Mouse (Mus musculus) c-Kit-positive CD71-positive TER-119-negative erythroid progenitor cells, embryonic 14.5 days (primary cell): ENCODE results near the gene Kdelc1.

Experiments
- DNase-seq: peaks from one replicate; pipeline ENCODE4 v3.0.0-alpha.2; 2013; ENCODE audit warnings: low read depth

Kdelc1 gene

DNA sequence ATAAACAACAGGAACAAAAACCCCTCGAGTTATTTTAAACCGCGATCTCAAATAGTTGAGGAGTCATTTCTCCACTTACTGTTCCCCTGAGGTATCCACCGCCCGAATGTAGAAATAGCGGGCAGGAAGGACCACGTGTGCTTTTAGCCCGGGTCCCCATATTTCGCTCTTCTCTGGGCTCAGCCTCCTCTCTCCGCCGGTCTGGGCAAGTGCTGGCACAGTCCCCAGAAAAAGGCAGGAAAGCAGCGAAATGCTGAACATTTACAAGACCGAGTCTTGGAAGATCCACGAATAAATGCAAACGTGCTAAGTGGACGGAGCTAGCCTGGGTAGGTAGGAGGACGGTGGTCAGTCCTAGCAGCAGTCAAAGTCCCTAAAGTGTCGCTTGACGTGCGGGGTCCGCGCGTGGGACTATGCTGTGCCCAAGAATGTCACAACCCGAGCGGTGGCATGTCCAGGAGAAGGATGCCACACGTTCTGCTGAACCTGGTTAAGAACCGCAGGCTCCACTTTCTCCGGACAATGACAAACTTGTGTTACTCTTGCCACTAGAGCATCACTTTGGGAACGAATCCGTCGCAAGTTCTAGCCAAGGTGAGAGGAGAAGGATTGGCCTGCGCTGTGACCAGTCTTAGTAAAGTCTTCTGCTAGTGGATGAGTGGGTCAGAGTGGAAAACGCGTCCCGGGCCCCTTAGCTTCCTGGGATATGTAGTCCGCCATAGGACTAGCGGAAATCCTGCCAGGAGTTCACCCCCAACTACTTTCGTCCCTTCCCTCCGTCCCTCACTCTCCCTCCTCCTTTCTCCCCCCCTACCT, at the start of gene Kdelc1, which contains the start of gene Bivm:
TSS of gene Kdelc1 (minus strand) at position 570 of the 816 bp plus-strand sequence.
TSS of gene Bivm (plus strand) at position 719 of the 816 bp plus-strand sequence.
- DNase-seq: peak; percentile 86

DNA sequence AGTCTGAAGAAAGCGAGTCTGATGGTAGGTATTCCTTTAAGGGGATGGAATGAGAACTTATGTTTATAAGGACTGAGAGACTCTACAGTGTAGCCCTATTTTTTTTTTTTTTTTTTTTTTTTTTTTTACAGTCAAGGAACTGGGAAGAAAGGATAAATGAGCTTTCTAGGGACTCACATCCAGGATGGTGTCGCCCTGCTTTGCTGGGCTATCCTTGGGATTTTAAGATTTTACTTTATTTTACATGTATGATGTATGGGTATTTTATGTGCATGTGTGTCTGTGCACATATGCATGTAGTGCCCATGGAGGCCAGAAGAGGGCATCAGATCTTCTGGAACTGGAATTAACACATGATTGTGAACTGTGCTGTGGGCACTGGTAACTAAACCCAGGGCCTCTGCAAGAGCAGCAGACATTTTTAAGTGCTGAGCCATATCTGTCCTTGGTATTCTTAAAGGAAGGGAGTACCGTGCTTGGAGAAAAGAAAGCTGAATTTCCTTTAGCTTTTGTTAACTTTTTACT, 49.3 kb upstream of the Kdelc1 start:
- no peak for DNase-seq

DNA sequence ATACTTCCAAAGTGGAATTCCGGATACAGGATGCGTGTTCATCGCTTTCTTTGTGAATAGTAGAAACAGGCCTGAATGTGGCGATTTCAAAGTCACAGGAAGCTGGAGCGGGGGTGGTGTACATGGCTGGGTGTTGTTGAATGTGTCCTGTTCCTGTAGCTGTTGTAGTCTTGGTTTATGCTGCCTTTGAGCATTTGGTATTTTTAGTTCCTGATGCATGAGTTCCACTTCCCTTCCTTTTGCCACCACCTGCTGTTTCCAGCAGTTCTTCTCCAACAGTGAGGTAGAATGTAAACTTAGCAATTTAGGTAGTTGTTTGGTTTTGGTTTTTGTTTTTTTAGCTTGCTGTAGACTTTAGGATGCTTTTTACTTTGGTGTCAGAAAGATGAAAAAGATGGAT, 43.8 kb upstream of the Kdelc1 start:
- no peak for DNase-seq

DNA sequence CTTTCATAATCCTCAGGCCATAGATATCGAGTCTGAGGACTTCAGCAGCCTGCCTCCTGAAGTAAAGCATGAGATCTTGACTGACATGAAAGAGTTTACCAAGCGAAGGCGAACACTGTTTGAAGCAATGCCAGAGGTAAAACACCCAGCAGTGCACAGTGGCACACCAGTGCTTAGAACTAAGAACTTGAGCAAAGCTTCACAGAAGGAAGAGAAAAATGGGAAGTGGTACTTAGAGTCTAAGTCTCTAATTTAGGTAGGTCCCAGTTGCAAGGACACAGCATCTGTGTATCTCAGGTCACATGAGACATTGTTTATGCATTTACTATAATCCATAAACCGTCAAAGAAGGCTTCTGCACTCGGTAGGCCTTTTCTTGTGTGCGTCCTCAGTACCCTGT, 43.2 kb upstream of the Kdelc1 start:
- DNase-seq: no peak

DNA sequence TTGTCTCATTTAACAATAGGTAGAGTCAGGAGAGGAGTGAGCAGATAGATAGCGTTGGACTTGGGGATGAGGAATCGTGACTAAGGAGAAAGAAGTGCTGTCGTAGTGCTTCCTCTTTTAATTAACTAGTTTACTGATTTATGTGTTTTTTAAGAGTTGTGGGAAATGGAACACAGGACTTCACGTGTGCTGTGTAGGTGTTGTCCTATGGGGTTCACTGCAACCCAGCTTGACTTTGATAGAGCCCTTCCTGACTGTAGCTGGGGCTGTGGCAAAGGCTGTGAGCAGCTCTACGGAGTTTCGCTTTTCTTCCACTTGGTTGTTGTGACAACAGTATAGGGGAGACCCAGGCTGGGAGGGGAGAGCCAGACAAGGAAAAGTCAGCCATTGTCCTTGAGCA, 39.7 kb upstream of the Kdelc1 start:
- DNase-seq: no peak

DNA sequence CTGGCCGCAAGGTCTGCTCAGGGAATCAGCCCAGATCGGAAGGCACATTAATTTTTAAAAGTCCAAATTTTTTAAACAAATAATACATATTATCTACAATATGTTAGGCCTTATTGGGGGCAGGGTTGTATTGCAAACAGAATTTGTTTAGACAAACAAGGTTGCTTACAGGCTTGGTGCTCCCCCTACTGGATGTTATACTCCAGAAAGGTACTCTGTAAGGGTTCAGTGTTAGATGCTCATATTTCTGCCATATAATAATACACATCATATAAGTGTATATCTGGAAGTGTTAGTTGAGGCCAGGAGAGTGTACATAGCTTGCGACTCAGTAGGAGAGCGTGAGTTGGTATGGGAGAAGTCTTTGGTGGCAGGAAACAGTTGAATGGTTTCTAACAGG, 36.7 kb upstream of the Kdelc1 start:
- DNase-seq: peak; percentile 32

DNA sequence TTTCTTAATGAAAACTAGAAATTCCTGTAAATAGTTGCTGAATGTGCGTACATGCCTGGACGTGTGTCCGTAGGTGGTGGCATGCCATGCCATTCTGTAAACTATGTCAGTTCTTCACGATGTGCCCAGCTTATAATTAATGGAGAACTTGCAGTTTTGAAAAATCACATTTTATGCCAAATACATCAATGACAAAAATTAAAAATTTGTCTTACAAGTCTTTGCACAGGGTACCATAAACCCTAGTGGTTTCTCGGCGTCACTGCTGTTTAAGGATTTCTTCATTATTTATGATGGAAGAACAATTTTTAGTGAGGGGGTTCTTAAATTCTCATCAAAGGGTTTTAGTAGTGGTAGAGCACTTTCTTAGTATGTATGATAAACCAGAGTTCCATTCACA, 30.1 kb upstream of the Kdelc1 start:
- peak; percentile 21 for DNase-seq

DNA sequence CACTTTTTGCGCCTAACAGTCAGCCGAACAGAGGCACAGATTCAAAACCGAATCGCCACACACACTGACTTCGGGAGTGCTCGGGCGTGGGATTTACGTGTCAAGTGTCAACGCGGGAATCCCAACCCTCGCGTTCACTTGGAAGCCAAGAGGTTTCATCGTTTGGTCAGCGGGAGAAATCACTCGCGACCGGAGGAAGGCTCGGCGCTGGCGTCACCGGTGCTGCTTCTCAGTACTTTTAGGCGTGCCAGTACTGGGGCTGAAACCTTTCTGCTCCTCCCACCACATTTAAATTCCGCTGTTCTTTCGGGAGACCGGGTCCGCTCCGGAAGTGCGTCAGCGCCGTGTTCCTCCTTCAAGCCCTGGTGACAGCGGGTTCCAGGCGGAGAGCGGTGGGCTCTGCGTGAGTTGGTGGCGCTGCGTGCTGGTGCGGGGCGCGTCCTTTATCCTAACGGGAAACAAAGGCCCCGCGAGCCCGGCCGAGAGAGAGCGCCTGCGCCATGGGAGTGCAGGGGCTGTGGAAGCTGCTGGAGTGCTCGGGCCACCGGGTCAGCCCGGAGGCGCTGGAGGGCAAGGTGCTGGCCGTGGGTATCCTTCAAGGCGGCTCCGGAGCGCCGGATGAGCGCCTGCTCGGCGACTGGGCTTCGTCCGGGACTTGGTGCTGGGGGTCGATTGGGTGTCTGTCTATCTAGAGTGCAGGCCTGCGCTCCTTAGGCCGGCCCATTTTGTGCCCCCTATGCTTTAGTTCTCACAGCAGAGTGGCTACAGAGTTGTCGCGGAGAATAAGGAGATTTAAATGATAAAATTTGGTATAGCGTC, 29.2 kb upstream of the Kdelc1 start, which contains the start of gene Ercc5:
TSS of gene Ercc5 (plus strand) at position 182 of the 819 bp plus-strand sequence.
- DNase-seq: peak; percentile 84

DNA sequence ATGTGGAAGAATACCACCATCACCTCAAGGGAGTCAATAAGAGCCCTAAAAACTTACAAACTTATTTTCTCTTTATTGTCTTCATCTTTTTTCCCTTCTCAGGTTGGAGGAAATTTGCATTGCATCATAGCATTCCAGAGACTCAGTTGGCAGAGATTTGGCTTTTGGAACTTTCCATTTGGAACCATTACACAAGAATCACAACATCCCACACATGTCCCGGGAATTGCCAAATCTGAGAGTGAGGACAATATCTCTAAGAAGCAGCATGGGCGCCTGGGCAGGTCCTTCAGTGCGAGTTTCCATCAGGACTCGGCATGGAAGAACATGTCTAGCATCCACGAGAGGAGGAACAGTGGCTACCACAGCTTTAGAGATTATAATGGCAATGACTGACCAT, 24.1 kb upstream of the Kdelc1 start:
- no peak for DNase-seq

DNA sequence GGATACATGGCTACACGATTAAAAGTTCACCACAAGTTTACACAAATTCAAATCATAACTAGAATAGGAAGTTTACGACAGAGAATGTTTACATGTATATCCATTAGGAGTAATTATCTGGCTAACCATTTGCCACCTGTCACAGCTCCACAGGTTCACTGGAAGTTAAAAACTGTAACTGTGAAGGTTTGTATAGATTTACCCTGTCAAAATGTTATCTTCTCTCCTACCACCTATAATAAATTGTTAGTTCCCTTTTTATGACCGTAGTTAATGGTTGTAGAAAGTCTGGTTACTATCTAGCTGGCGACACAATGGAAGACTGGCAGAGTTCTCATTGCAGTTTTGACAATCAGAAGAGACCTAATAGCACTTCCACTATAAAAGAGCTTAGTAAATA, 21.6 kb upstream of the Kdelc1 start:
- no peak for DNase-seq

DNA sequence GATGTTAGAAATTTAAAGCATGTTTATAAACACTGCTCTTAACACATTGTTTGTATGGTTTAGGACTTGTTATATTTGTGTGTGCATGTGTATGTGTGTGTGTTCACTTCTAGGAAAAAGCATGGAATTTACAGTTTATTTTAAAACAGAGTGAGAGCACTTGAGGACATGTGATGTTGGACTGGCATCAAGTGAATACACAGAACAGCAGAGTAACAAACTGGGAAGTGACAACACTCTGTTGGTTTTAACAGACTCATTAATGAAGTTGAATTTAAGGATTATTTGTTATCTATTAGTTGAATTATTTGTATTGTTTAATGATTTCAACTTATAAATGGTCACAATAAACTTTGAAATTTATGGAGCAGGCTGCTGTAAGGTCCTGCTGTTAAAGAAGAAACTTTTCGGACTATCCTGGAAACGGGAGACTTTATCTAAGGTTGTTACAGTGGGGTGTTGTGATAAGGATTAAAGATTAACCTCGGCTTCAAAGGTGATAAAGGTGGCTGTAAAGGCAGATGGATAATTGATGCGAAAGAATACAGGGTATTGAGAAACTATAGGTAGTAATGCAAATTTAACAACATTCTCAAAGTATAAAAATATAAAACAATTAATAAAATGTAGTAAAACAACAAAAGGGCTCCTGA, 11.4 kb upstream of the Kdelc1 start:
- DNase-seq: no peak

DNA sequence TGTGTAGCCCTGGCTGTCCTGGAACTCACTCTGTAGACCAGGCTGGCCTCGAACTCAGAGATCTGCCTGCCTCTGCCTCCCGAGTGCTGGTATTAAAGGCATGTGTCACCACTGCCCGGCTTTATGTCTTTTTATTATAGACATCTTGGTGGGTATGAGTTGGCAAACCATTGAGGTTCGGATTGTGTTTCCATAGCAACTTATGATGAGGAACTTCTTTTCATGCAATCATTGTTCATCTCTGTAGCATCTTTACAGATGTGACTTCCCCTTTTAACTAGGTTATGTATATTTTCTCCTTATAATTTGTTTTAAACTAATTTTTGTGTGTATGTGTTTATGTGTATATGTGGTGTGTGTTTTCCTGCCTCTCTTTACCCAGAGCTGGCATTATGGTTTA, 7.0 kb upstream of the Kdelc1 start:
- DNase-seq: no peak

DNA sequence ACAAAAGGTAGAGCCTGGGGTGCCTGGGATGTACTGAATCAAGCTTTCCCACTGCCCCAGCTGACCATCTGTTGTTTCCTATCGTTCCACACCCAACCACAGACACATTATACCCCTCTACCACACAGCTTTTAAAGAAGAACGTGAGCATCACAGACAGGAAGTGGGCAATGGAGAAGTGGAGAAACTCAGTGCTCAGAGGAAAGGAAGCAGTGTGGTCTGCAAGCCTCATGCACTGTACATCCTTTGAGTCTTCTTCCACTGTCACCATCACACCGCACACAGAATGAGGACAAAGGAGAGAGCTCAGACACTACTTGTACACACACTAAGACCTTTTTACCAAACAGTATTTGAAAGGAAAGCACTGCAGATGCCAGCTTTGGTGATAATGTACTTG, 3.6 kb upstream of the Kdelc1 start:
- no peak for DNase-seq

DNA sequence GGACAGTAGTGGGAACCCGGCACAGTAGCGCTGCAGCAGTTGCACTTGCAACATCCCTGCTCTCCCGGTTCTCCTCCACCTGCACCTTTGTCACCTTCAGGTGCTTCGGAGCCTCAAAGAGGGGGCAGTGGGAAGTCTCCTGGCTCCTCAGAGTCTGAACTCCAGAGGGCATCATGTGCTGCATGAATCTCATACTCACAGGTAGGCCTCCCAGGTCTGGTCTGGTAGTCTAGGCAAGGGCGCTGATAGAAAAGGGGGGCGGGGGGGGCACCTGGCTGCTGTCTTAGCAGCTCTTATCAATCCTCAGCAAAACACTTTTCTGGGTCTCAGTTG, 1.4 kb upstream of the Kdelc1 start:
- DNase-seq: no peak

DNA sequence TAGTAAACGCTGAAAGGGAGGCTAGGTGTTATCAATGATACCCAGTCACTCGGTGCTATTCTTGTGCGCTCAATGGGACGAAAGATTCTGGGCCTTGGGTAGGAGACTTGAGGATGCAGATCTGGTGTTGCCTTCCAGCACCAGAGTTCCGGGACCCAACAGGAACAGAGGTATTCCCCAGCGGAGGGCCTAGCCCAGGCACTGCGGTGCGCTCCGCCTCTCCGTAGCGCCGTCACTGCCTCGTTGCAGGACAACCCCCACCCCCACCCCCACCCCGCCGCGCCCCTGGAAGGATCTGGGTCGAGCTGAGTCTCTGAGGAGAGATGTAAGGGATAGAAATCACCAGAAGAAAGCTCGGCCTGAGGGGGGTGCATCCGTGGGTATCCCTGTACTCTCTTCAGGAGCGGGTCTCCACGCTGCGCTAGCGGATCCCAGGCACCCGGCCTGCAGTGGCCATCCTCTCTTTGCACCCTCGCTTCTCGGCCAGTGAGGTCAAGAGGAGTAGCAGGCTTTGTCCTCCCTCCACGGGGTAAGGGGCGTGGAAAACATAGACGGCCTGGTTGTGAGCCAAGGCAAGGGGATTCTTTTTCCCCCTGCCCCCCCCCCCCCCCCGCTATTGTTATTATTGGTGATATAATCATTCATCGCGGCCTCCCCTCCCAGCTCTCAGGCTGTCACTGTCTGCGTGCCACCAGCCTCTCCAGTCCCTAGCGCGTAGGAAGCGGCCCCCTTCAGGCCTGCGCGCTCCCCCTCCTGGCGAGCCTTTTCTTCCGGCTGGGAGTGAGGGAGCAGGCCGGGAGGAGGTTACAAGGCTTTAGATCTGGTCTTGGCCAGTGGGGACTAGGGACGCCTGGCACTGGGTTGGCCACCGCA, 829 bp upstream of the Kdelc1 start:
- DNase-seq: peak; percentile 60

DNA sequence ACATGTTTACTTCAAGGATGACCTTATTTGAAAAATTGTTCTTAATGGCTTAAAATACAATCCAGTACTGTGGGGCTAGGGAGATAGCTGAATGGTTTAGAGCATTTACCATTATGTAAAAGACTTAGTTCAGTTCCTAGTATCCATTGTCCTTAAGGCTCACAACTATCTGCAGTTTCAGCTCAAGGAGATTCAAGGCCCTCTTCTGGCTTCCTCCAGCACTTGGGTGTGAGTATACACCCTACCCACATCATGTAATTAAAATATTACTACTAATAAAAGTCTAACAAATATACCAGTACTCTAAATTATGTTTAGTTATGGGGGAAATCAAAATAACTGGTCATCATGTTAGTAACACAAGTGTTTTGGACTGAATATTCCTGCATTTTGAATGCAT, 1.0 kb downstream of the Kdelc1 start:
- DNase-seq: peak; percentile 31

DNA sequence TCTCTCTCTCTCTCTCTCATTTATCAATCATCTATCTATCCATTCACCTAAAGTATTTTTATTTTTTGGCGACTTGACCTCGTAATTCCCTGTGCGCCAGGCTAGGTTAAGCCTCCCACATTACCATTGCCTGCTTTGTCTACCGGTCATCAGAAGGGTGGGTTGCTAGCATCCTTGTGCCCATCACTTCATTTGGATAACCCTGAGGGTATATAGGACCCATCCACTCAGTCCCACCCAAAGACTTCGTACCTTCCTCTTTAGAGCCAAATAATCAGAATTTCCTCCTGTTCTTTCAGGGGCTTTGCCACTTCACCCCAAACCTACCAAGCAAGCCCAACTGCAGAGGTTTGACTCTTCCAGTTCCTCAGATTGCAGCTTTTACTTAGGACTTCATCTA, 15.7 kb downstream of the Kdelc1 start:
- DNase-seq: no peak

DNA sequence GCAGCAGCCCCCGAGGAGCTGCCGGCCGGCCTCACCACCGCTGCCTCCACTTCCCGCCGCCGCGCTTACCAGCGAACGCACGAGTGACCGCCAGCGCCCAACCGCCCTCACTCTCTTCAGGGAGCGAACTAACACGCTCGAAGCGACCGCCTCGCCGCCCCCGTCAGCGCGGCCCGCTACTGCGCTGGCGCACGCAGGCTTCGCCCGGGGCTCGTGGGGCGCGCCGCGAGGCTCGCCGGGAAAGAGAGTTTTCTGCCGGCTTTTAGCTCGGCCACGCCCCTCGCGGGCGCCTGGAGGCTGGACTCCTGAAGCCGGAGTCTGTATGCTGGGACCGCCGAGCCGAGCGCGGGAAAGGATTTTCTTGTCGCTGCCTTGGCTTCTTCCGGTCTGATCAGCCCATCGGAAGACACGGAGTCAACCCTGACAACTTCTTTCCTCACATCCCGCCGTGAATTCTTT, 16.3 kb downstream of the Kdelc1 start, which contains the start of gene Tex30:
TSS of gene Tex30 (minus strand) at position 183 of the 459 bp plus-strand sequence.
- peak; percentile 91 for DNase-seq

DNA sequence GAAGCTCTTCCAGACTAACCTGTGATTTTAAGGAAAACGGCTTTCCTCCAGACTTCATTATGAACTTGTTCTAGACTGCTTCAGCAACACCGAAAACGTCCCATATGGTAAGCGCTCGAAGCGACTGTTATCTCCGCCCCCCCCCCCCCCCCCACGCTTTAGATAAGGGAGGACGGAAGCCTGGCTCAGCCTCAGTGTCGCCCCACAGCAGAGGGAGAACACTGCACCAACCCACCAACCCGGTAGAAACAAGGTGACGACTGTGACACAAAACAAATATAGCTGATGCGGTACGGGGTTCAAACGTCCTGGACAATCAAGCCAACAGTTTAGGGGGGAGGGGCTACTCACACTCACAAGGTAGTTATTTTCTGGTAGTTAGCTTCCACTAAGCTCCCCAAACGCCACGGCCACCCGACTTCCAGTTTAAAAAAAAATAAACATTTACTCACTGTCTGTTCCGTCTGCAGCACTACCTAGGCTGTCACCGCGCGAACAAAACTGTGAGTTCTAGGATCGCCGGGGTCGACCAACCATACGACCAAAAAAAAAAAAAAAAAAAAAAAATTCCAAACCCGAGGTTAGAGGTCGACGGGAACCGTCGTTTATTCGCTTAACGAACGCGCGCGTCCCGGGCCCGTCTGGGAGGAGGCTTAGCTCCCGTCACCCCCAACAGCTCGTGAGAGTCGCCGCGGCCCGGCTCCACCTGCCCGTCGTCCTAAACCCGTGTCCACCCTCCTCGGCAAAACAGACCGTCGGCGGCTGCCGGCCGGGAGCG, 17.0 kb downstream of the Kdelc1 start:
- DNase-seq: peak; percentile 49

DNA sequence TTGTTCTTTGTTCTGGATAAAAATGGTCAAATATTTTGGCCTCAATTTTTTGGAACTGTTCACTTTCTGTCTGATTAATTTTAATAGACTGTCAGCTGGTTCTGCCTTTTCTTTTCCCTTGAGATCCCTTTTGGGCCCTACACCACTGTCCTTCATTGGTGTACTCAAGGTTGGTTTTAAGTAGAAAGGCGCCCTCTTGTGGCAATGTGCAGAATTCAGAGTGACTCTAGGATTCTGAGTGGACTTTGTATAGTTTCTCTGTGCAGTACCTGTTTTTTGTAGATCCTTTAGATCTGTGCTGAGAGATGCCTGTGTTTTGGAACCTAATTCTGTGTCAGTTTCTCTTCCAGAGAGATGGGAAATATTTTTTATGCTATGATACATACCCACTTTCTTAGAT, 54.0 kb downstream of the Kdelc1 start:
- DNase-seq: peak; percentile 39
